Mouse (Mus musculus) CH12.LX (cell line): ENCODE results near the gene 3300002I08Rik.

ENCODE experiments used
- BHLHE40 ChIP-seq: IDR thresholded peaks from 2 replicates; pipeline ENCODE4 v1.6.1; 2011; ENCODE audit warnings: mild to moderate bottlenecking, low read depth, low read length, improper control_type of control experiment
- CTCF ChIP-seq, 2 experiments: IDR thresholded peaks in 1 of 2; conservative IDR thresholded peaks in 1 of 2; 2 replicates each; pipeline ENCODE4 v1.5.1; 2011 to 2012; ENCODE audit warnings: low read depth in 2 of 2, low read length in 2 of 2, improper control_type of control experiment in 1 of 2, inconsistent platforms in 1 of 2, mild to moderate bottlenecking in 1 of 2, moderate library complexity in 1 of 2
- E2F4 ChIP-seq: IDR thresholded peaks from 2 replicates; pipeline ENCODE4 v1.6.1; 2011; ENCODE audit warnings: low read depth, low read length, improper control_type of control experiment; ENCODE audit not compliant: insufficient replicate concordance
- EP300 ChIP-seq: IDR thresholded peaks from 2 replicates; pipeline ENCODE4 v1.6.1; 2011; ENCODE audit warnings: low read length, improper control_type of control experiment
- MAX ChIP-seq: IDR thresholded peaks from 2 replicates; pipeline ENCODE4 v1.6.1; 2011; ENCODE audit warnings: low read length, improper control_type of control experiment
- MEF2A ChIP-seq: IDR thresholded peaks from 2 replicates; pipeline ENCODE4 v1.6.1; 2014; ENCODE audit warnings: low read depth, mild to moderate bottlenecking, inconsistent platforms, low read length, improper control_type of control experiment, borderline replicate concordance
- NRF1 ChIP-seq: IDR thresholded peaks from 2 replicates; pipeline ENCODE4 v1.6.1; 2014; ENCODE audit warnings: low read depth, mild to moderate bottlenecking, inconsistent platforms, low read length, improper control_type of control experiment, moderate library complexity
- POLR2A ChIP-seq: IDR thresholded peaks from 2 replicates; pipeline ENCODE4 v1.6.1; 2011; ENCODE audit warnings: low read depth, mild to moderate bottlenecking, improper control_type of control experiment, low read length
- RCOR1 ChIP-seq: conservative IDR thresholded peaks from 2 replicates; pipeline ENCODE4 v1.6.1; 2012; ENCODE audit warnings: low read depth, mild to moderate bottlenecking, inconsistent platforms, low read length, improper control_type of control experiment
- ZKSCAN1 ChIP-seq: IDR thresholded peaks from 2 replicates; pipeline ENCODE4 v1.6.1; 2012; ENCODE audit warnings: low read depth, inconsistent platforms, low read length, improper control_type of control experiment, borderline replicate concordance
- ZMIZ1 ChIP-seq: IDR thresholded peaks from 2 replicates; pipeline ENCODE4 v1.6.1; 2012; ENCODE audit warnings: low read depth, mild to moderate bottlenecking, inconsistent platforms, low read length, improper control_type of control experiment

- TF ChIP-seq POLR2A (no peak), CTCF (conservative IDR thresholded peaks at IDR 0.05 in 1 of 2, IDR thresholded peaks at IDR 0.05 in 1 of 2; ENCODE audit: low read depth in 2 of 2, low read length in 2 of 2) (no peak), E2F4 (no peak), ZKSCAN1 (no peak), MEF2A (no peak), EP300 (no peak), RCOR1 (no peak), BHLHE40 (0 out of 2 replicates have a peak, but pooled peaks have one; percentile 14), ZMIZ1 (no peak), MAX (no peak), NRF1 (no peak)
Observed at GRCm38 (mm10) chr2:150307183-150307773, 55.3 kb downstream of the 3300002I08Rik start.
